Mouse (Mus musculus): ENCODE measurements around the gene Dcps.

- TF ChIP-seq CTCF (IDR thresholded peaks at IDR 0.05; ENCODE audit: extremely low read depth, insufficient read depth, low read length) (no peak), POLR2A (IDR thresholded peaks at IDR 0.05; ENCODE audit: extremely low read depth, insufficient read depth, low read length) (no peak)
Observed at GRCm38 (mm10) chr9:35119168-35119567, 56.7 kb downstream of the Dcps start, which contains the start of gene St3gal4.
